Mouse (Mus musculus): ENCODE measurements around the gene Ptf1a. TPM values are rescaled to one million over a fixed set of nuclear protein-coding genes. Genes with fewer than 3 reads are reported as not detected.

Gene Ptf1a
- total RNA-seq (2012; rRNA removed) (not detected in 2 replicates), total RNA-seq (2014; rRNA removed) (not detected in 2 replicates), polyA plus RNA-seq (2012; ENCODE audit: insufficient read length, low read depth) (not detected in 2 replicates)

- H3K4me2 ChIP-seq (ENCODE audit: insufficient read depth, low read depth, poor library complexity, severe bottlenecking), result no peak within 1 kb of the TSS
These were observed at the start of gene Ptf1a for GRCm38 (mm10) chr2:19444931-19445831. Ptf1a (plus strand) TSS chr2:19445663.

GRCm38 (mm10) chr2:19405409-19405808, 40.1 kb upstream of the Ptf1a start:
- no peaks in the 10 kb centered on the region for H3K36me3 ChIP-seq (replicated peaks in 1 of 2; ENCODE audit: control insufficient read depth in 1 of 2, insufficient read depth in 1 of 2, low read length in 1 of 2)
- no peak for TF ChIP-seq TBP (conservative IDR thresholded peaks at IDR 0.05; ENCODE audit: low read depth, low read length)
- TF ChIP-seq BHLHE40 (IDR thresholded peaks at IDR 0.05; ENCODE audit: low read depth, low read length), result no peak
- TF ChIP-seq MXI1 (IDR thresholded peaks at IDR 0.05; ENCODE audit: low read depth, low read length), result no peak
- TF ChIP-seq MYC (IDR thresholded peaks at IDR 0.05; ENCODE audit: low read depth, low read length), result no peak
- TF ChIP-seq GABPA (IDR thresholded peaks at IDR 0.05; ENCODE audit: insufficient replicate concordance, low read depth, low read length), result no peak
- no peak for TF ChIP-seq TCF12 (IDR thresholded peaks at IDR 0.05; ENCODE audit: low read depth, low read length)
- no peak for TF ChIP-seq NELFE (IDR thresholded peaks at IDR 0.05; ENCODE audit: low read depth, low read length)
- no peak for TF ChIP-seq CTCF (conservative IDR thresholded peaks at IDR 0.05 in 1 of 2, IDR thresholded peaks at IDR 0.05 in 1 of 2; ENCODE audit: low read depth in 2 of 2, low read length in 2 of 2)
- no peak for TF ChIP-seq CHD2 (IDR thresholded peaks at IDR 0.05; ENCODE audit: low read length)
- no peak for TF ChIP-seq NRF1 (IDR thresholded peaks at IDR 0.05; ENCODE audit: low read depth, low read length)
- TF ChIP-seq HCFC1 (IDR thresholded peaks at IDR 0.05; ENCODE audit: low read depth, low read length), result no peak
- no peaks in the 10 kb centered on the region for H3K79me2 ChIP-seq (replicated peaks; ENCODE audit: control insufficient read depth, extremely low read depth, insufficient read depth, poor library complexity, severe bottlenecking)
- no peaks in the 10 kb centered on the region for H3K9me3 ChIP-seq (replicated peaks; ENCODE audit: low read length)
- in situ Hi-C loops (cut with MboI; ENCODE audit: low pct_ligation_motif_present, low pct_unique_long_range_greater_than_20kb, low sequenced_read_pairs) (loop anchor here (25.0 kb wide), 1 partner anchor 307 kb away; no protein-coding TSS in a partner anchor), dilution Hi-C loops (cut with MboI; ENCODE audit: extremely low pct_ligation_motif_present, extremely low pct_unique_long_range_greater_than_20kb, low sequenced_read_pairs) (no loop called here)
- no peak for DNase-seq (ENCODE audit: extremely low read depth)
- no peaks in the 10 kb centered on the region for H3K27me3 ChIP-seq (replicated peaks)
- H3K4me1 ChIP-seq (ENCODE audit: control insufficient read depth in 1 of 2, insufficient read depth in 2 of 2), result 0 out of 4 replicates have a peak, but pooled peaks cover 0 to 2% of the 10 kb centered on the region in 2 experiments
- no peak overlapping the region for H3K4me3 ChIP-seq (replicated peaks in 1 of 3; ENCODE audit: low read depth in 2 of 3, low read length in 2 of 3, poor library complexity in 1 of 3)
- no peak overlapping the region for H3K27ac ChIP-seq (ENCODE audit: insufficient read depth, low read depth)
- no peak overlapping the region for H3K4me2 ChIP-seq (ENCODE audit: insufficient read depth, low read depth, poor library complexity, severe bottlenecking)
- H3K9ac ChIP-seq (ENCODE audit: insufficient read depth, low read depth), result no peak overlapping the region

More at GRCm38 (mm10) chr2:19444931-19445831, at the start of gene Ptf1a:
- DNase-seq (ENCODE audit: extremely low read depth), result no peak
- H3K4me1 ChIP-seq (ENCODE audit: control insufficient read depth in 1 of 2, insufficient read depth in 2 of 2), result no peaks in the 10 kb centered on the region
- no peak within 1 kb of the TSS for H3K4me3 ChIP-seq (replicated peaks in 1 of 3; ENCODE audit: low read depth in 2 of 3, low read length in 2 of 3, poor library complexity in 1 of 3)
- H3K27ac ChIP-seq (ENCODE audit: insufficient read depth, low read depth), result no peak within 1 kb of the TSS
- H3K36me3 ChIP-seq (replicated peaks in 1 of 2; ENCODE audit: control insufficient read depth in 1 of 2, insufficient read depth in 1 of 2, low read length in 1 of 2), result no peaks in the 10 kb centered on the region
- H3K9ac ChIP-seq (ENCODE audit: insufficient read depth, low read depth), result no peak within 1 kb of the TSS
- dilution Hi-C loops (cut with MboI; ENCODE audit: extremely low pct_ligation_motif_present, extremely low pct_unique_long_range_greater_than_20kb, low sequenced_read_pairs), result no loop called here
- no peaks in the 10 kb centered on the region for H3K79me2 ChIP-seq (replicated peaks; ENCODE audit: control insufficient read depth, extremely low read depth, insufficient read depth, poor library complexity, severe bottlenecking)
- no peaks in the 10 kb centered on the region for H3K27me3 ChIP-seq (replicated peaks)
- in situ Hi-C loops (cut with MboI; ENCODE audit: low pct_ligation_motif_present, low pct_unique_long_range_greater_than_20kb, low sequenced_read_pairs), result no loop called here
- peaks cover 13% of the 10 kb centered on the region for H3K9me3 ChIP-seq (replicated peaks; ENCODE audit: low read length)
- TF ChIP-seq JUND (conservative IDR thresholded peaks at IDR 0.05; ENCODE audit: low read depth, low read length) (no peak), RCOR1 (conservative IDR thresholded peaks at IDR 0.05; ENCODE audit: low read depth, low read length) (no peak), E2F4 (IDR thresholded peaks at IDR 0.05; ENCODE audit: insufficient replicate concordance, low read depth, low read length) (no peak), NELFE (IDR thresholded peaks at IDR 0.05; ENCODE audit: low read depth, low read length) (no peak), UBTF (IDR thresholded peaks at IDR 0.05; ENCODE audit: low read depth, low read length) (no peak), POLR2A (IDR thresholded peaks at IDR 0.05; ENCODE audit: low read depth, low read length) (no peak), MEF2A (IDR thresholded peaks at IDR 0.05; ENCODE audit: borderline replicate concordance, low read depth, low read length) (no peak), CHD1 (IDR thresholded peaks at IDR 0.05; ENCODE audit: low read depth, low read length) (no peak), ZC3H11A (IDR thresholded peaks at IDR 0.05; ENCODE audit: low read depth, low read length) (no peak), NRF1 (IDR thresholded peaks at IDR 0.05; ENCODE audit: low read depth, low read length) (no peak), MAZ (IDR thresholded peaks at IDR 0.05; ENCODE audit: low read depth, low read length) (no peak), MAFK (IDR thresholded peaks at IDR 0.05; ENCODE audit: insufficient replicate concordance, low read length) (no peak), GABPA (IDR thresholded peaks at IDR 0.05; ENCODE audit: insufficient replicate concordance, low read depth, low read length) (no peak), TCF12 (IDR thresholded peaks at IDR 0.05; ENCODE audit: low read depth, low read length) (no peak), ETS1 (conservative IDR thresholded peaks at IDR 0.05; ENCODE audit: low read depth, low read length) (no peak)
